Mouse (Mus musculus) monocyte, adult 5-6 weeks (primary cell): Measurements from ENCODE around the gene Grap2. TPM values are rescaled to one million over a fixed set of nuclear protein-coding genes. Genes with fewer than 3 reads are reported as not detected.

Source experiments
- ATAC-seq: fragments of 153-309, 156-312 bp; replicated peaks from 2 replicates; pipeline ENCODE4 v1.8.0; 2017; ENCODE audit warnings: mild to moderate bottlenecking; ENCODE audit not compliant: low TSS enrichment, insufficient number of reproducible peaks, severe bottlenecking, poor library complexity, low FRiP score
- total RNA-seq: library from RNA; stranded (forward); fragments of 200-1000, 200-491, 200-594 nt; gene quantifications from 3 replicates; pipeline ENCODE4 v1.2.3, GENCODE M21; 2017

The Grap2 gene
- 25.6 to 67.0 TPM (median 29.1 TPM) in 3 replicates for total RNA-seq

GRCm38 (mm10) chr15:80572291-80572690 is at the start of gene Grap2:
Grap2 (plus strand) TSS chr15:80572594.
- ATAC-seq: peak; percentile 97

DNA sequence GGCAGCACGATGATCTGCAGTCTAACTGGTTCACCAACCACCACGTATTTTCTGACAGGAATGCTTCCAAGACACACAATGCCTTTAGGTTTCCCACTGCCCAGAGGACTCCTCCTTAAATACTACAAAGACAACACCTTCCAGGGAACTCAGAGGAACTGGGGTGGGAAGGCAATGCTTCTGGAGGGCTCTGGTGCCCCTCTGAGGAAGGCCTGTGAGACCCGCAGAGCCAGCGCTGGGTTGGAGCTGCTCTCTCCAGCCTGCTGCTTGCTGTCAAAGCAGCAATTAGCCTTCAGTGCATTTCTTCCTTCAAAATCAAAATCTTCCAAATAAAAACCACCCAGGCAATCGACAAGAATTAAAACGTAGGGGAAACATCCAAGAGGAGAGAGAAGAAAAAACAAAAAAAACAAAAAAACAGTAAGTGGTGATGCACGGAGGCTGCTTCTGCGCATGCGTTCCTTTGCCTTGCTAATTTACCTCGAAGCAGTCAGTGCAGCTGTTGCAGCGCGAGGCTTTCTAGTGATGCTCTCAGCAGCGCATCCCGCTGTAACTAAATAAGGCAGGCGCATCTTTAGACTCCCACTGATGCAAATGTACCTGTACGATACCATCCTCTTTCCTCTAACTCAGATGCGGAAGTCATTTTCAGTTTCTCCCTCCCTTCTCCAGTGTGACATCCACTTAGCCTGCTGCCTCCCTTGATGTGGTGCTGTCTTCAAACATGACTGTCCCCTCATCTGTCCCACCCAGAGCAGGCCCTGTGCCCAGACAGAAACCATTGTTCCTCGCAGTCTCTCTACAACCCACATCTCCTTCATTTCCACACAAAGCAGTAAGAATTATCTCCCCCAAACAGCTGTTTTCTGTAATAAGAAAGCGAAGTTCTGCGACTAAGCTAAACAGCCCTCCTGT is 42.2 kb upstream of the Grap2 start:
- no peak for ATAC-seq

DNA sequence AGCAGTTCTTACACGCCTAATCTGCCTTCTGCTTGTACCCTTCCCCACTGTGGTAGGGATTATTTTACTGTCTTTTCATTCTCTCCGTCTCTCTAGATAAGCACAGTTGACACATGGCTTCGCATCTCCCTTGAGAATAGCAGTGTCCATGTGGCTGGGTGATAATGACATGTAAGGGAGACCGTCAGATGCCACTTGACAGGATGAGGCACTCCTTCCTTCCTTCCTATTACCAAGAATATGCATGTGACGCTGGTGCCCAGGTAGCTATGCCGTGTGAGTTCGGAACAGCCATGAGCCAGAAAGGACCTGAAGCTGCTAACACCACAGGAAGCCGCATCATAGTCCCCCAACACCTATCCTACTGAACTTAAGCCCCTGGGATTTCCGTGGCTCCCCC is 41.4 kb upstream of the Grap2 start:
- ATAC-seq: no peak

GRCm38 (mm10) chr15:80532281-80533072 is 39.9 kb upstream of the Grap2 start:
- ATAC-seq: no peak

DNA sequence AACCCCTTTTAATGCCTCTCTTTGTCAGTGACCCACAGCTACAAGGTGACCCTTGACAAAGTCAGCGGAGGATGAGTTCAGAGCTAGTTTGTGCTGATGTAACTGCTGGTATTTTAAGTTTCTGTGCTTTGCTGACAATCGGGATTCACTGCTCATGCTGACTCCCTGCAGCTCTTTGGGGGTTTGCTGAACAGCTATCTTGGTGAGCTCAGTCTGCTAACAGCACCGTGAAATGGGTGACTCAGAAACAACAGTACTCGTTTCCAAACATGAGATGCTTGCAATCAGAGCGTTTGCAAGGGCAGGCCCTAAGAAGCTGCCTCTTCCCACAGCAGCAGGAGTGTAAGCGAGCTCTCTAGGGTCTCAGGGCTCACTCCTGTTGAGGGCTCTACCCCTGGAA is 39.1 kb upstream of the Grap2 start:
- ATAC-seq: no peak

- ATAC-seq: no peak
These were observed 36.3 kb upstream of the Grap2 start for GRCm38 (mm10) chr15:80536051-80536450.

DNA sequence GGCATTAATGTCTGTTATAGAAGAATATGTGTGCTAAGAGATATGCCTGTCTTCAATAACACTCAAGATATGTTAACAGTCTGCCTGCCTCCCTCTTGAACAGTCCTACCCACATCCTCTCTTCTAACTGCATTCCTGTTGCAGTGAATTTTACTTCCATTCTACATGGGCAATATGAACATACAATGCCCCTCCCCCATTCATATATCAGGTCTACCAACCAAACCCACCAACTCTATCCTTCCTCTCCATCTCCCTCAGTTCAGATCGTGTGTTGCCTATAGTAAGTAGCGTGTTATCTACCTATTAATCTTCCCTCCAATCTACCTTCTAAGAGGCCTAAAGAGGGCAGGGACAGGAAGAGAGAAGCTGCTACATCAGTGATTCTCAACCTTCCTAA is 34.3 kb upstream of the Grap2 start:
- ATAC-seq: no peak

DNA sequence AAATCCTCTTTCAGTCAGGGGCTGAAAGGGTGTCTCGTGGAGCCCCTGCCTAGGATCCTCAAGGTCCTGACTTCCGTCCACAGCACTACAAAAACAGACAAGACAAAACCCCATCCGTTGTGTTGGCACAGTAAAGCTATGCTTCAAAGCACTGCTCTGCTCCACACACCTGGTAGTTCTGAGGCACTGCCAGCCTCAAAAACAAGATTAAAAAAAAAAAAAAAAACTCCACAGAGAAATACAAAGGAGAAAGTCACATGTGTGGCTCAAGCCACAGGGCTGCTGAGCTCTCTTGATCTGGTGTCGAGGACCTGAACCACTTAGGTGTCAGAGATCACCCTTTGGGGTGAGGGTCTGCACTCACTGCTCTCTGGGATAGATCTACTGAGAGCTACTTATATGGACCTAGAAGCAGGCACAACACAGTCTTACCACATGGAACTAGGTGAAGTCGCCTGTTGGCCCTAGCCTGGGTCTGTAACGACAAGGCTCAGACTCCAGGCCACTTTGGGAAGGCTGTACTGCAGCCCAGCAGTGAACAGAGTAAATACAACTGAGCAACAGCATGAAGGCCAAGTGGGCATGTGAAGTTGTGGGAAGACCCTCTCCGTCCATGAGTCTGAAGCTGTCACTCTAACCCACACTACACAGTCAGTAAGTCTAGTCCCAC is 33.6 kb upstream of the Grap2 start:
- ATAC-seq: no peak

DNA sequence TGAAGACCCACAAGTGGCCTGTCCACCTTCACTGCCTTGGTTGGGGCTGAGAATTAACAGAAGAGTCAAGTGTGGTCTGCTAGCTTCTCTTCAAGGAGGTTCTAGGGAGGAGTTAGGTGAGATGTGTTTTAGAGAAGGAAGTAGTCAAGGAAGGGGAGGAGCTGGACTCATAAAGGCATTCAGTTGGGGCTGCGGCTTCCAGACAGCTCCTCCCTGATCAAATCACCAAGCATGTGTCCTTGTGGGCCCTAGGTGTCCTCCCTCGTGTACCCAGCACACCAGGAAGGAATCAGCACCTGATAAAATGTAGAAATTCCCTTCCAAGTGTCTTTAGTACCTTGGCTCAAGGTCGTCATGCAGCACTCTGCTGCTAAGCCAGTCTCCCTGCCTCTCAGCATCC is 28.3 kb upstream of the Grap2 start:
- ATAC-seq: 0 out of 2 replicates have a peak, but pooled peaks have one; percentile 43

- no peak for ATAC-seq
These were observed 27.0 kb upstream of the Grap2 start for GRCm38 (mm10) chr15:80545430-80545829.

DNA sequence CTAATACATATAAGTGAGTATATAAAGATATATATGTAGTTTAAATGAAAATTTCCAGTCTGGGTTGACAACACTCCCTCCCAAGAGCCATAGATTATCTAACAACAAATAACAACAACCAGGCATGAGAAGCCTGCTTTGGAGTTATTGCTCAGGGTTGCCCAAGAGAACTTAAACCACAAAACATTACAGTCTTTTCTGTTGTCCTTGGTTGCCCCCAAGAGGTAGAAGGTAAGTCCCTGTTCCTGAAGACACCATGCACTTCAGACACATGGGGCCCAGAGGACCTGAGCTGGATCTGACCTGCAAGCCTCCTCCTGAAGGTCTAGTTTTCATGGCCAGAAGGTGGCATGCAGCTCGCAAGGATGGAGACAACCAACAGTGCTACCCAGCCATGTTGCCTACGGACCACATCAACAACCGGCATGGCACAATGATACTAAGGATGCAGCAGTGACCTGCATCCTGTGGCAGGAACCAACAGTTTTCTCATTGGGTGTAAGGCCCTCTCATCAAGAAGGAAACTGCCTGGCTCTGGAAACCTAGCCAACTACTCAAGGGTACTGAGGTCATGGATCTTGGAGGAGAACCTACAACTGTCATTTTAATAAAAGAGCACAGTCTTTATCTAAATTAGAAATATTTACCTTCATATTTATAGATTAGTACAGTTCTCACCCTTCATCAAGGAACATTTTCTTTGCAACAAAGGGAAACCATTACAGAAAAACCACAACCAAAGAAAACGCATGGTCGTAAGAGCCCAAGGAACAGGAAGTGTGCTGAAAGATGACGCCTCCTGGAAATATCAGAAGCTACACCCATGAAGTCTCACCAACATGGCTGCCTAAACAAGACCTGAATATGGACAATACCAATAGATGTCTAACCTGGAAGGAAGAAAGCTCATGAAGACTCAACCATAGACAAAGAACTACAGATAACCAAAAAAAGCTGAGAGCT is 17.3 kb upstream of the Grap2 start:
- no peak for ATAC-seq

GRCm38 (mm10) chr15:80556021-80556420 is 16.4 kb upstream of the Grap2 start:
- no peak for ATAC-seq

DNA sequence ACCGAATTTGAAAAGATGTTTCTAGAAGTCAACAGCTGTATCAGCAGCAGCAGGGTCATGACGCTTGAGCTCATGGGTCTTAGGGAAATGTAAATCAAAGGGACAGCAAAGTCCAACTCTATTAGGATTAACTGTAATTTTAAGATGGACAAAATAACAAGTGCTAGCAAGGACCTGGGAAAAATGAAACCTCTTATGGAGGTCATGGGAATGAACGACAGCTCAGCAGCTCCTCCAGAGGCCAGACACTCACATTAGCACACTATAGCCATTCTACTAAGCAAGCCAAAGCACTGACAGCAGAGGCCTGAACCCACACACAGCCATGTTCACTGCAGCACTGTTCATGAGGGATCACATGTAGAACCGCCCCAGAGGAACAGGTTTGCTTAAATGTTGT is 14.6 kb upstream of the Grap2 start:
- ATAC-seq: no peak

DNA sequence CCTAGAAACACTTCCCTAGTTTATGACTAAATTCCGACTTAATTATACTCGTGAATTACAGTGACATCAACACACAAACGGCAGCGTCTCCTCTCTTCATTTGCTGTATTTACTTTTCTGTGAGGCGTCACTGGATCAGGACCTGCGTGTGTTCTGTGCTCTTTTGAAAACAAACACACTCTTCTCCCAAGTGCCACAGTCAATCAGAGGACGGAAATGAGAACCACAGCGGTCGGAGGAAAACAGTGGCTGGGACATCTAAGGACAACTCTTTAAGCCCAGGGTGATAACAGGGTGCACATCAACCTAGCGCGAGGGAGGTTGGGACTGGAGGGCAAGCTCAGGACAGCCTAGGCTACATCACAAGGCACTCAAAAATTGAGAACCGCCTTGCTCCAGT is 12.9 kb upstream of the Grap2 start:
- ATAC-seq: no peak

GRCm38 (mm10) chr15:80559978-80560377 is 12.4 kb upstream of the Grap2 start:
- ATAC-seq: no peak

DNA sequence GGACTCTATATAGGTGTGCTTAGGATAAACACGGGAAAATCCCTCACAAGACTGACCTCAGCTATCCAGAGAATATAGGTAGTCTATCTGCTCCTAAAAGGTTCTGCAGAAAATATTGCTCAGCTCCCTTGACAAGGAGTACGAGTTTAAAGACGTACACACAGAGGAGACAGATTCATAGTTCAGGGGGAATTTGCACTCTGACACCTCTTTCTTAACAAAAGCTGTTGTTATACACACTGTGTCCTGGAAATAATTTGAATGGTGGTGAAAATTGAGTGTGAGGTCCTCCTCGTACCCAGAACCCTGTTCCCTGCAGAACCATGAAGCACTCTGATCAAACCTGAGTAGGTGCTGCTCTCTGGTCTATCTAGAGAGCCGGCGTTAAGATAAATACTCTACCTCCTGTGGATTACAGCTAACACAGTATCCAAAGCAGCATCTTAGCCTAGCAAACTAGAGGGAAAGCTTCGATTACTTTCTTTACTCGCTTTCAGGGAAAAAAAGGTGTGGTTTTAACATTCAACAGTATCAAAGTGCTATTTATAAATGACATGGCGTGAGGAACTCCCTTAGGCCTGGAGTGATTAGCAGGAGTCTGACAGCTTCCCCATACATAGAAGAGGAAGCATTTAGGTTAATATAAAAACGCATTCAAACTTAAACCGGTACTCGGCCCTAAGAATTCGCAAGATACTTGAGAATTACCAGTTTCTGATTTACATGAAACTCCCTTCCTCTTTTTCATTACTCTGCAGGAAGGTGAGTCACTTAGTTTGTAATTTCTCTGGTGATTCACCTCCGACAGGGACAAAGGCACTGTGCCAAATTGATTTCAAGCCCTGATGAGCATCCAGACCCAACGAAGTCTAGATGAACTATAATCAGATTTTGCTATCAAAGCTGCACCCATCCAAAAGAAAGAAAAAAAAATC is 11.5 kb upstream of the Grap2 start:
- peak; percentile 57 for ATAC-seq

- ATAC-seq: 0 out of 2 replicates have a peak, but pooled peaks have one; percentile 27
These were observed 9.9 kb upstream of the Grap2 start for GRCm38 (mm10) chr15:80562446-80562845.
